Mouse (Mus musculus) liver, embryonic 11.5 days (tissue): ENCODE data around the gene Il1rapl2. TPM values are rescaled to one million over a fixed set of nuclear protein-coding genes. Genes with fewer than 3 reads are reported as not detected.

Source experiments
- ATAC-seq: fragments of 200-750 bp; cut with Nextera tagmentation; replicated peaks from 2 replicates; pipeline ENCODE4 v1.8.0; 2017; ENCODE audit warnings: moderate number of reproducible peaks, mild to moderate bottlenecking, moderate TSS enrichment, moderate library complexity; ENCODE audit not compliant: low FRiP score
- DNase-seq: peaks from one replicate; pipeline ENCODE4 v3.0.0-alpha.2; 2017; ENCODE audit warnings: low spot score
- H3K27ac ChIP-seq: fragments of 300-500 bp; sonication (generic); 2 replicates; pipeline ENCODE4 v1.5.1; 2014; ENCODE audit warnings: mild to moderate bottlenecking, low read depth, low read length, control low read depth
- H3K27me3 ChIP-seq: fragments of 300-500 bp; sonication (generic); replicated peaks from 2 replicates; pipeline ENCODE4 v1.6.1; 2014; ENCODE audit warnings: low read length, mixed read lengths; ENCODE audit not compliant: control insufficient read depth, insufficient read depth
- H3K36me3 ChIP-seq: fragments of 300-500 bp; sonication (generic); 2 replicates; pipeline ENCODE4 v1.6.1; 2014; ENCODE audit warnings: mild to moderate bottlenecking, low read length, moderate library complexity, mixed read lengths; ENCODE audit not compliant: control insufficient read depth, insufficient read depth
- H3K4me1 ChIP-seq: fragments of 300-500 bp; sonication (generic); replicated peaks from 2 replicates; pipeline ENCODE4 v1.6.1; 2014; ENCODE audit warnings: low read length, mixed read lengths; ENCODE audit not compliant: control insufficient read depth, insufficient read depth
- H3K4me2 ChIP-seq: fragments of 300-500 bp; sonication (generic); 2 replicates; pipeline ENCODE4 v1.6.1; 2014; ENCODE audit warnings: mild to moderate bottlenecking, control low read depth, moderate library complexity
- H3K4me3 ChIP-seq: fragments of 300-500 bp; sonication (generic); 2 replicates; pipeline ENCODE4 v1.5.1; 2014; ENCODE audit warnings: low read depth, low read length, control low read depth
- H3K9ac ChIP-seq: fragments of 300-500 bp; sonication (generic); 2 replicates; pipeline ENCODE4 v1.6.1; 2014; ENCODE audit warnings: low read depth, low read length, control low read depth
- H3K9me3 ChIP-seq: fragments of 300-500 bp; sonication (generic); 2 replicates; pipeline ENCODE4 v1.6.1; 2016; ENCODE audit warnings: low read length, inconsistent platforms, mixed read lengths; ENCODE audit not compliant: control insufficient read depth
- WGBS: fragments of 180-500 bp; shearing (Covaris S2); extraction: QIAGEN DNeasy Blood & Tissue Kit; methylation state at CpG from one replicate; pipeline ENCODE4 v1.1.7; 2014; 5-methylcytosine and 5-hydroxymethylcytosine counted together
- polyA plus RNA-seq: library from polyadenylated mRNA; unstranded; fragments of >200 nt; fragmentation: Nextera tagmentation; extraction: Ambion mirVana; gene quantifications from 2 replicates; pipeline ENCODE4 v1.2.1, GENCODE M21; 2014

Il1rapl2 gene
- polyA plus RNA-seq, 1 experiment from 2014 or later = 0.21 TPM

DNA sequence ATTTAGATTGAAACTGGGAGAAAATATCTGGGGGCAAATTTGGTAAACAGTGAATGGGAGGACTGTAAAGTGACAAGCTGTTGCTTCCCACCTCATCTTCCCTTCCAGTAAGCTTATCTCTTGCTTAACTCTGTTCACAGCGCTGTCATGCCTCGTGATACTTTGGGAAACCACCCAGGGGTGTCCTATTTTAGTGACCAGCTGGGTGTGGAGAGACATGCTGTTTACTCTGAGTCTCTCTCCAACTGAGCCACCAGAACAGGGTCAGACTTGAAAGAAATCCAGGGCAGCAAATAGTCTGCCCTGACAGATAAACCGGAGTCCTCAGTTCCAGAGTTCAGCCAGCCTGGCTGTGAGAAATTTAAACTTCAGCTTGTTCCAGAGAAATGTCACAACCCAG lies 867.5 kb downstream of the Il1rapl2 start:
- Histone ChIP-seq H3K9me3 (no peaks in the 10 kb centered on the region), H3K27me3 (no peaks in the 10 kb centered on the region), H3K4me1 (no peaks in the 10 kb centered on the region), H3K36me3 (no peaks in the 10 kb centered on the region), H3K4me2 (no peak overlapping the region), H3K4me3 (no peak overlapping the region), H3K9ac (no peak overlapping the region), H3K27ac (no peak overlapping the region)
- no peak; the same call in 1 of the 2 replicates for ATAC-seq
- no peak for DNase-seq
- 49% methylated on average over 3 of the region's 3 CpGs for WGBS

DNA sequence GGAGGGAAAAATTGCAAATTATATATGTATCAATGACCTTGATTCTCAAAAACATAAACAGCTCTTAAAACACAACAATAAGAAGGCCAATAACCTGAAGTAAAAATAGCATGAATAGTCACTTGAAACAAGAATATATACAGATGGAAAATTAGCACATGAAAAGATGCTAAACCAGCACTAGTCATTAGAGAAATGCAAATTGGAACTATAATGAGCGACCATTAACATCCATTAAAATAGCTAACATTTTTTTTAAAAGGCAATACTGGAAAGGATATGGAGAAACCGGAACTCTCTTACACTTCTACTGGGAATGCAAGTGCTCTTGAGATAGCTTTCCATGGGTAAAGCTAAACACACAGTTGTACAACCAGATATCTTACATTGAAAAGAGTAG lies 879.4 kb downstream of the Il1rapl2 start:
- Histone ChIP-seq H3K9me3 (no peaks in the 10 kb centered on the region), H3K36me3 (no peaks in the 10 kb centered on the region), H3K27me3 (no peaks in the 10 kb centered on the region), H3K4me3 (no peak overlapping the region), H3K9ac (no peak overlapping the region), H3K4me1 (no peaks in the 10 kb centered on the region), H3K4me2 (no peak overlapping the region), H3K27ac (no peak overlapping the region)
- WGBS = 72% methylated on average over 2 of the region's 2 CpGs
- no peak for ATAC-seq
- no peak for DNase-seq

DNA sequence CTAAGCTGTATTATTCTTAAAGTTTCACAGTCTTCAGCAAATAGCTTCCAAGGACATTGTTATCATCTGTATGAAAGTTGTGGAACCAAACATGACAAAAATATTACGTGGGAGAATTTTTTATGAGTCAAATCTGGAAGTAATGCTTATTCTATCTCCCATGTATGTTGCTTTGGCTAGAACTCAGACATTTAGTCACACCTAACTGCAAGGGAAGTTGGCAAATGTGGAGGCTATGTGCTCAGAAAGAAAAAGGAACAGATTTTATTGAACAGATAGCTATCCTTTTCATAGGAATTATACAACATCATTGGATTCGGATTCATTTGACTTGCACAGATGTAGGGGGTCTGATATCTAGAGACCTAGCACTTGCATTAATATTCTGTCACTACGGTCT lies 908.1 kb downstream of the Il1rapl2 start:
- H3K4me2 ChIP-seq = no peak overlapping the region
- WGBS = 71% methylated on average over 3 of the region's 3 CpGs
- no peaks in the 10 kb centered on the region for H3K4me1 ChIP-seq
- H3K9ac ChIP-seq = no peak overlapping the region
- no peak for ATAC-seq
- H3K36me3 ChIP-seq = no peaks in the 10 kb centered on the region
- no peak overlapping the region for H3K27ac ChIP-seq
- H3K9me3 ChIP-seq = no peaks in the 10 kb centered on the region
- no peak for DNase-seq
- no peaks in the 10 kb centered on the region for H3K27me3 ChIP-seq
- H3K4me3 ChIP-seq = no peak overlapping the region

DNA sequence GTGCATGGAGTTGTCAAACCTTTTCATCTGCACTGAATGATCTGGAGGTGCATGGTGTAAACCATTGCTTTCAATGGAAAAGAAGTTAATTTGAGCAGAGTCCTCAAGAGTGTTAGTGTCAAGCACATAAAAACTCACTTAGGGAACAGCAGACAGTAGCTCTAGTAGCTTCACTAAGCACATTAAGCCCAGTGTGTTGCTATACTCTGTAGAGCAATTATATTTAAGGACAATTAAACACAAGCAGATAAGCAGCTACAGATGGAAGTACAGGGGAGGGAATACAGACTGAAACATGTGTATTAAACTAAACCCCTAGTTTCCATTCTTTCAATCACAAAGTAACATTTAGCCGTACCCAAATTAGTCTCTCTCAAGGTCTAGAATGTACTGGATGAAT lies 930.1 kb downstream of the Il1rapl2 start:
- no peaks in the 10 kb centered on the region for H3K36me3 ChIP-seq
- H3K9me3 ChIP-seq = no peaks in the 10 kb centered on the region
- ATAC-seq (no peak), DNase-seq (no peak)
- no peaks in the 10 kb centered on the region for H3K27me3 ChIP-seq
- H3K27ac ChIP-seq = no peak overlapping the region
- H3K4me2 ChIP-seq = no peak overlapping the region
- H3K4me3 ChIP-seq = no peak overlapping the region
- H3K9ac ChIP-seq = no peak overlapping the region
- no peaks in the 10 kb centered on the region for H3K4me1 ChIP-seq
- 79% methylated on average over 1 of the region's 1 CpGs for WGBS

DNA sequence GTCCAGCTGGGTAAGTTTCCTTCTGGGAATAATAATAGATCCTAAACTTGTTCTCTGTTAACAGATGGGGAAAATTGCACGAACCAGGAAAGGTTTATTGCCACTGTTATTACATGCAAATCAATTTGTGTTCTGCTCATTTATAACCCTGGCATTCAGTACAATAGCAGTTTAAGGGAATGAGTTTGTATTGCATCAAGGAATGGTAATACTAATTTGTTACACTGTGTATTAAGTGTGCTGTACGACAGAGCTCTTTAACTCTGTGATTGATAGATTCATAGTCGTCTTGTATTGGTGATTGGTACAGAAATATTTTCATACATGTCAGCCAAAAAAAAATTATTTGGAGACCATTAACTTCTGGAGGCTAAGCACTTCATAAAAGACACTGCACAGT lies 934.6 kb downstream of the Il1rapl2 start:
- no peak overlapping the region for H3K27ac ChIP-seq
- no peak overlapping the region for H3K9ac ChIP-seq
- ATAC-seq (no peak), DNase-seq (no peak)
- WGBS = 70% methylated on average over 3 of the region's 3 CpGs
- no peak overlapping the region for H3K4me3 ChIP-seq
- no peaks in the 10 kb centered on the region for H3K9me3 ChIP-seq
- no peaks in the 10 kb centered on the region for H3K36me3 ChIP-seq
- no peaks in the 10 kb centered on the region for H3K27me3 ChIP-seq
- no peaks in the 10 kb centered on the region for H3K4me1 ChIP-seq
- no peak overlapping the region for H3K4me2 ChIP-seq

DNA sequence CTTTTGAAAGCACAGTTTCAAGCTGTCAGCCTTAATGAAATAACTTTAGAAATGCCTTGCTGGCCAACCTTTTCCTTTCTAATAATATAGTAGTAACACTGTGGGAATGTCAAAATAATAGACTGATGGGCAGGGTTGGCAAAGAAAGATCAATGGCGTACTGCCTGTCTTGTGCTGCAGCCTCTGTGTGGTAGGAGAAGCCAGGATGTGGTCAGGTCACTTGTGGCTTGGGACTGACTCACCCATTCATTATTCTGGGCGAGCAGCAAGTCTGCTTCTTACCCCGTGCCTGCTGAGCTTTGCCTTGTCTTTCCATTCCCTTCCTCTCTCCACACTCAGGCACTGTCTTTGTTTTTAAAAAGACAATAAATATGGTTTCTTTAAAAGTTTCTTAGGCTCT lies 1049.7 kb downstream of the Il1rapl2 start:
- H3K27ac ChIP-seq = no peak overlapping the region
- no peaks in the 10 kb centered on the region for H3K4me1 ChIP-seq
- DNase-seq = no peak
- H3K36me3 ChIP-seq = no peaks in the 10 kb centered on the region
- no peaks in the 10 kb centered on the region for H3K27me3 ChIP-seq
- ATAC-seq = no peak
- WGBS = 53% methylated on average over 3 of the region's 3 CpGs
- H3K4me3 ChIP-seq = no peak overlapping the region
- no peak overlapping the region for H3K9ac ChIP-seq
- H3K4me2 ChIP-seq = no peak overlapping the region
- H3K9me3 ChIP-seq = no peaks in the 10 kb centered on the region

DNA sequence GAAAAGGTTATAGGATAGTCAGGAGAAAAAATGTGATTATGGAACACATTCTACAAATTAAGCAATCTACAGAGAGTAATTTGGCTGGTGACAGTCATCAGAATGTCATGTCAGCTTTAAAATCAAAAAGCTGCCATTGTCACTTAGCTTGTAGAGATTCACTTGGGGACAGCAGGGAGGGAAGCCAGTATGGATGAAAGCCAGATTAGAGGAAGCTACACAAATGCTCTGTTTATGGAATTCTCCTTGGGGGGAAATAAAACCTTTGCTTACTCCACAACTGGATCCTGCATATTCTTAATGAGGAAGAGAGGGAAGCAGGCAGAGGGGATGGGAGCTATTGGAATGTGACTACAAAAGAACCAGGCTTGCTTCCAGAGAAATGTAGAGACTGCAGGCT lies 1054.9 kb downstream of the Il1rapl2 start:
- Histone ChIP-seq H3K36me3 (no peaks in the 10 kb centered on the region), H3K9ac (no peak overlapping the region), H3K27me3 (no peaks in the 10 kb centered on the region), H3K4me1 (no peaks in the 10 kb centered on the region), H3K4me3 (no peak overlapping the region), H3K9me3 (no peaks in the 10 kb centered on the region), H3K4me2 (no peak overlapping the region), H3K27ac (no peak overlapping the region)
- ATAC-seq (no peak), DNase-seq (no peak)

DNA sequence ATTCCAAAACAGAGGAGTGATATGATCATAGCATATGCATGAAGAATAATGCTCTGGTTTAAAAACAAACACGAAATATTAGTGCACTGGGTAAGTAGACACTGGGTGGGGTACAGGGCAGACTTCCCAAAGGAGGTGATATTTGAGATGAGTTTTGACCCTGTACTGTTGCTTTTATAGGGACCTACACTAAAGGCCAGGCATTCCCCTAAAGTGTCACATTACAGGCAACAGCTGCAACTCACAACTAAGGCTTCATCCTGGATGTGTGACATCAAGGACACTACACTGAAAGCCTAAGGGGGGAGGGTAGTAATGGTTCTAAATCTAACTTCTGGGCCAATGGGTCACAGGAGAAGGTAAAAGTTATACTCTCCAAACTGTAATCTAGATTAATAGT lies 1152.0 kb downstream of the Il1rapl2 start:
- DNase-seq (no peak), ATAC-seq (no peak)
- H3K9me3 ChIP-seq = no peaks in the 10 kb centered on the region
- H3K4me1 ChIP-seq = no peaks in the 10 kb centered on the region
- no peak overlapping the region for H3K4me2 ChIP-seq
- no peak overlapping the region for H3K9ac ChIP-seq
- 19% methylated on average over 1 of the region's 1 CpGs for WGBS
- no peak overlapping the region for H3K27ac ChIP-seq
- no peaks in the 10 kb centered on the region for H3K27me3 ChIP-seq
- H3K4me3 ChIP-seq = no peak overlapping the region
- H3K36me3 ChIP-seq = no peaks in the 10 kb centered on the region

DNA sequence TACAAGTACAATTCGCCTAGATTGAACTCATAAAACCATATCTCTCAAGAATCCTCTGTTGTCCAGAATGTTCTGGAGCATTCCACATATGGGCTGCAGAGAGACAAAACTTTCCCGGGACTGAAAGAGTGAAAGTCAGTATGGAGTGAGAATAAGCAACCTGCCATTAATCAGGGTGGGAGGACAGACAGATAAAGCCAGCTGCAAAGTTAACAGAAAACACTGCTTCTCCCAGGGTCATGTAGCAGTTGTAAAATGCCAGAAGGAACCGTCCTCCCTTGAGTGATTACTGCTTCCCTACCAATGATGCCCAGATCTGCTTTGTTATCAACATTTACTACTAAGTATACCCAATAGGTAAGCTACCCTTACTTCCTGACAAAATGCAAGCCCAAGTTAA lies 1230.5 kb downstream of the Il1rapl2 start:
- WGBS = 43% methylated on average over 3 of the region's 3 CpGs
- Histone ChIP-seq H3K4me2 (no peak overlapping the region), H3K4me1 (no peaks in the 10 kb centered on the region), H3K36me3 (no peaks in the 10 kb centered on the region), H3K27ac (no peak overlapping the region), H3K9ac (no peak overlapping the region), H3K4me3 (no peak overlapping the region), H3K27me3 (no peaks in the 10 kb centered on the region), H3K9me3 (no peaks in the 10 kb centered on the region)
- no peak for DNase-seq
- ATAC-seq = no peak
